Mouse (Mus musculus): ENCODE results near the gene Fli1. TPM values are rescaled to one million over a fixed set of nuclear protein-coding genes. Genes with fewer than 3 reads are reported as not detected.

Fli1 gene
- polyA plus RNA-seq, 2 experiments = 10.1 to 22.2 TPM

- TF ChIP-seq POLR2A (IDR thresholded peaks at IDR 0.05; ENCODE audit: borderline replicate concordance, extremely low read depth, insufficient read depth, insufficient read length) = no peak
- DNase-seq (ENCODE audit: low spot score) = no peak
- no peak overlapping the region for H3K4me3 ChIP-seq (replicated peaks; ENCODE audit: low read length)
These were observed 117.3 kb downstream of the Fli1 start for GRCm38 (mm10) chr9:32425321-32425720.

GRCm38 (mm10) chr9:32420711-32421110 is 122.0 kb downstream of the Fli1 start:
- Histone ChIP-seq H3K36me3 (ENCODE audit: control insufficient read depth, insufficient read depth, low read length) (peaks cover 31% of the 10 kb centered on the region), H3K4me1 (ENCODE audit: control insufficient read depth, insufficient read depth, low read length) (peaks cover 9% of the 10 kb centered on the region; the same call in 1 of the 2 replicates), H3K9me3 (ENCODE audit: control insufficient read depth, low read length) (no peaks in the 10 kb centered on the region), H3K4me3 (replicated peaks; ENCODE audit: low read length) (no peak overlapping the region), H3K4me2 (replicated peaks; ENCODE audit: low read depth, low read length, severe bottlenecking) (no peak overlapping the region), H3K27ac (replicated peaks; ENCODE audit: low read depth, low read length) (no peak overlapping the region), H3K9ac (ENCODE audit: low read depth, low read length, severe bottlenecking) (no peak overlapping the region), H3K27me3 (ENCODE audit: control insufficient read depth, insufficient read depth, low read length) (no peaks in the 10 kb centered on the region)
- no peak for TF ChIP-seq POLR2A (IDR thresholded peaks at IDR 0.05; ENCODE audit: borderline replicate concordance, extremely low read depth, insufficient read depth, insufficient read length)
- DNase-seq (ENCODE audit: low spot score) (no peak), ATAC-seq (ENCODE audit: low FRiP score, low read depth) (no peak)

More at GRCm38 (mm10) chr9:32425321-32425720, 117.3 kb downstream of the Fli1 start:
- WGBS = 86% methylated on average over 7 of the region's 7 CpGs
- Histone ChIP-seq H3K4me1 (ENCODE audit: control insufficient read depth, insufficient read depth, low read length) (no peaks in the 10 kb centered on the region), H3K27me3 (ENCODE audit: control insufficient read depth, insufficient read depth, low read length) (no peaks in the 10 kb centered on the region), H3K9ac (ENCODE audit: low read depth, low read length, severe bottlenecking) (no peak overlapping the region), H3K4me2 (replicated peaks; ENCODE audit: low read depth, low read length, severe bottlenecking) (no peak overlapping the region), H3K27ac (replicated peaks; ENCODE audit: low read depth, low read length) (no peak overlapping the region), H3K9me3 (ENCODE audit: control insufficient read depth, low read length) (no peaks in the 10 kb centered on the region), H3K36me3 (ENCODE audit: control insufficient read depth, insufficient read depth, low read length) (peaks cover 47% of the 10 kb centered on the region)
- no peak for ATAC-seq (ENCODE audit: low FRiP score, low read depth)

DNA sequence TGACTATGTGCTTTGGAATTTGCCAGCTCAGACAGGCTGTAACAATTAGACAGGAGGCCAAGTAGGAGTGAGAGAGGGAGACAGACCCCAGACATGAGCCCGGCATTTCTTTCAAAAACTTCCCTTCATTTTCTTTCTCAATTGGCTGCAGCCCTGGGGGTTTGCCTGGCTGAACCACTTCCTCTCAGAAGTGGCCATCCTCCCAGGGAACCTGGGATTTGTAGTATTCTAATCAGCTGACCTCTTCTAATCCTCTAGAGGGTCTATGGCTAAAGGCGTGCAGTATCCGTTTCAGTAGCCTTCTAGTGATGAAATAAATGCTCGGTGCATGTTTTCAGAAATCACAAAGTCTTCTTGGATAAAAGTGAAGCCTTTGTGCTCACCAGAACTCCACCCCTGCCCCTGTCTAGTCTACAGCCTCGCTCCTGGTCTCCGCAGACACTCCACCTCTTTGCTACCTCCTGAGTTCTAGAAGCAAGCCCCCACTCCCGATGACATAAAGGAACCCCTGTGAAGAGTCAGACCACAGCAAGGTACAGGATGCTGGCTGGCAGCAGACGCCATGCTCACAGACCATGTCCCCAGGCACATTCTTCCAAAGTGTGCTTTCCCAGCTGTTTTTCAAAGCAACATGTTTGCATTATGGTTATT is 125.1 kb downstream of the Fli1 start:
- Histone ChIP-seq H3K9ac (ENCODE audit: low read depth, low read length, severe bottlenecking) (no peak overlapping the region), H3K4me2 (replicated peaks; ENCODE audit: low read depth, low read length, severe bottlenecking) (no peak overlapping the region), H3K36me3 (ENCODE audit: control insufficient read depth, insufficient read depth, low read length) (peaks cover 10% of the 10 kb centered on the region; the same call in 1 of the 2 replicates), H3K4me3 (replicated peaks; ENCODE audit: low read length) (no peak overlapping the region), H3K4me1 (ENCODE audit: control insufficient read depth, insufficient read depth, low read length) (peaks cover 9% of the 10 kb centered on the region; the same call in 1 of the 2 replicates), H3K27ac (replicated peaks; ENCODE audit: low read depth, low read length) (peak overlapping the region; percentile 29; the same call in 1 of the 2 replicates), H3K9me3 (ENCODE audit: control insufficient read depth, low read length) (no peaks in the 10 kb centered on the region), H3K27me3 (ENCODE audit: control insufficient read depth, insufficient read depth, low read length) (no peaks in the 10 kb centered on the region)
- ATAC-seq (ENCODE audit: low FRiP score, low read depth) = no peak
- DNase-seq (ENCODE audit: low spot score) = no peak
- no peak for TF ChIP-seq POLR2A (IDR thresholded peaks at IDR 0.05; ENCODE audit: borderline replicate concordance, extremely low read depth, insufficient read depth, insufficient read length)
- 28% methylated on average over 8 of the region's 8 CpGs for WGBS

DNA sequence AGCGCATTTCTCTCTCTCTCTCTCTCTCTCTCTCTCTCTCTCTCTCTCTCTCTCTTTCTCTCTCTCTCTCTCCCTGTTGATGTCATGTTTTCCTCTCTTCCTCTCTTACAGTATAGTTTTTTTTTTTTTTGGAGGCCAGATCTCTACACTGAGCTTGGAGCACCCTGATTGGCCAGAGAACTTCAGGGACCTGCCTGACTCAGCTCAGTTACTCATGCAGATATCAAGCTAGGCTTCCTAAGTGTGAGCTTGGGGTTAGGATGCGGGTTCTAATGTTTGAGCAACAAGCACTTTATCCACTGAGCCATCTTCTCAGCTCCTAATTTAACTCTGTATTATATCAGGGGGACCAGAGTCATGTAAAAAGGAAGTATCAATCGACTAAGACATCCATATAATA is 126.7 kb downstream of the Fli1 start:
- WGBS = 91% methylated on average over 3 of the region's 3 CpGs
- no peak for DNase-seq (ENCODE audit: low spot score)
- Histone ChIP-seq H3K9ac (ENCODE audit: low read depth, low read length, severe bottlenecking) (no peak overlapping the region), H3K9me3 (ENCODE audit: control insufficient read depth, low read length) (no peaks in the 10 kb centered on the region), H3K4me2 (replicated peaks; ENCODE audit: low read depth, low read length, severe bottlenecking) (no peak overlapping the region), H3K4me3 (replicated peaks; ENCODE audit: low read length) (no peak overlapping the region), H3K36me3 (ENCODE audit: control insufficient read depth, insufficient read depth, low read length) (peaks cover 4% of the 10 kb centered on the region; the same call in 1 of the 2 replicates), H3K4me1 (ENCODE audit: control insufficient read depth, insufficient read depth, low read length) (peaks cover 9% of the 10 kb centered on the region; the same call in 1 of the 2 replicates), H3K27ac (replicated peaks; ENCODE audit: low read depth, low read length) (no peak overlapping the region), H3K27me3 (ENCODE audit: control insufficient read depth, insufficient read depth, low read length) (no peaks in the 10 kb centered on the region)
- TF ChIP-seq POLR2A (IDR thresholded peaks at IDR 0.05; ENCODE audit: borderline replicate concordance, extremely low read depth, insufficient read depth, insufficient read length) = no peak
- ATAC-seq (ENCODE audit: low FRiP score, low read depth) = no peak

DNA sequence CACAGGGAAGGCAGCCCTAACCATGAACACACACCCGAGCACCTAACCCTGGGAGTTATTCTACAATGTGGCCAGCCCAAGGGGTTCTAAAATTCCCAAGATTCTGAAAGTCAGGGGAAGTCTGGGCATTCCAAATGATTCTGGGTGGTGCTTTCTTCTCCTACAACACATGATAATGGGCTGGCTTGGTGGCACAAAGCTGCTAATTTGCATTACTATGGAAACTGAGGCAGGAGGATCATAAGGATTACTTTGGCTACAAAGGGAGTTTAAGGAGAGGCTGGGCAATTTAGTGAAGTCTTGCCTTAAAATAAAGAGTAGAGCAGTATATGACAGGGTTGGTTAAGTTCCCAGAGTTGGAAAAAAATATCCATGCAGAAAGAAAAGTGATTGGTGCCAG is 127.7 kb downstream of the Fli1 start:
- DNase-seq (ENCODE audit: low spot score) (no peak), ATAC-seq (ENCODE audit: low FRiP score, low read depth) (no peak)
- Histone ChIP-seq H3K4me3 (replicated peaks; ENCODE audit: low read length) (no peak overlapping the region), H3K36me3 (ENCODE audit: control insufficient read depth, insufficient read depth, low read length) (no peaks in the 10 kb centered on the region), H3K9ac (ENCODE audit: low read depth, low read length, severe bottlenecking) (no peak overlapping the region), H3K9me3 (ENCODE audit: control insufficient read depth, low read length) (no peaks in the 10 kb centered on the region), H3K27me3 (ENCODE audit: control insufficient read depth, insufficient read depth, low read length) (no peaks in the 10 kb centered on the region), H3K4me1 (ENCODE audit: control insufficient read depth, insufficient read depth, low read length) (peaks cover 9% of the 10 kb centered on the region), H3K4me2 (replicated peaks; ENCODE audit: low read depth, low read length, severe bottlenecking) (no peak overlapping the region), H3K27ac (replicated peaks; ENCODE audit: low read depth, low read length) (no peak overlapping the region)
- 57% methylated on average over 1 of the region's 1 CpGs for WGBS
- no peak for TF ChIP-seq POLR2A (IDR thresholded peaks at IDR 0.05; ENCODE audit: borderline replicate concordance, extremely low read depth, insufficient read depth, insufficient read length)

All from limb, embryonic 14.5 days (tissue).